Mouse (Mus musculus) ovary, adult 10 weeks (tissue): ENCODE results near the gene Slc22a3. TPM values are rescaled to one million over a fixed set of nuclear protein-coding genes. Genes with fewer than 3 reads are reported as not detected.

Experiments used
- polyA plus RNA-seq: library from polyadenylated mRNA; stranded (reverse); fragments of 350-450 nt; fragmentation: Illumina TruSeq; extraction: RNeasy Lipid Tissue Mini Kit (QIAGEN cat#74804); gene quantifications from one replicate; pipeline ENCODE4 v1.2.3, GENCODE M21; 2014

The Slc22a3 gene
- polyA plus RNA-seq: 14.3 TPM

DNA sequence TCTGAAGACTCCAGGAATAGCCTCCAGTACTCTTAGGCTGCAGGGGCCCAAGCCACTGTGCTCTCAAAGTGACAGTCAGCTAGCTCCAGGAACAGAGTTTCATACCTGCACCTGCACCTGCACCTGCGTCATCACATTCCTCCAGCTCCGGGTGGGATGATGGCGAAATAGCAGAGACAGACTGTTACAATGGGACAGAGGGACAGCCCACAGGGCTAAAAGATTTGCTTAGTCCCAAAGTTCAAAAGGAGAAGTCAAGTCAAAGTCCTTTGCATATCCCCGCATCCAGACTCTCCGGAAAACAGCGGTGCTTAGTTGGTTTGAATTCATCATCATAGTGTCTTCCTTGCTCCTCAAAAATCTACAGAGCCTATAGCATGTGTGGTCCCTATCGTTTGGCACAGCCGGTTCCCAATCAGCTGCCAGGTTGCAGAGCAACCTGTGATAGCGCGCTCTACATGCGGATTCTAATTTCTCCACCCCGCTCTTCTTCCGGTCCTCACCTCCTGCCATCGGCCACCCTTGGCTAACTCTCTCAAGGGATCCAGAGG lies at the start of gene Slc22a3:
Gene Slc22a3, minus strand, starts transcription at position 51 of the 551 bp plus-strand sequence.

DNA sequence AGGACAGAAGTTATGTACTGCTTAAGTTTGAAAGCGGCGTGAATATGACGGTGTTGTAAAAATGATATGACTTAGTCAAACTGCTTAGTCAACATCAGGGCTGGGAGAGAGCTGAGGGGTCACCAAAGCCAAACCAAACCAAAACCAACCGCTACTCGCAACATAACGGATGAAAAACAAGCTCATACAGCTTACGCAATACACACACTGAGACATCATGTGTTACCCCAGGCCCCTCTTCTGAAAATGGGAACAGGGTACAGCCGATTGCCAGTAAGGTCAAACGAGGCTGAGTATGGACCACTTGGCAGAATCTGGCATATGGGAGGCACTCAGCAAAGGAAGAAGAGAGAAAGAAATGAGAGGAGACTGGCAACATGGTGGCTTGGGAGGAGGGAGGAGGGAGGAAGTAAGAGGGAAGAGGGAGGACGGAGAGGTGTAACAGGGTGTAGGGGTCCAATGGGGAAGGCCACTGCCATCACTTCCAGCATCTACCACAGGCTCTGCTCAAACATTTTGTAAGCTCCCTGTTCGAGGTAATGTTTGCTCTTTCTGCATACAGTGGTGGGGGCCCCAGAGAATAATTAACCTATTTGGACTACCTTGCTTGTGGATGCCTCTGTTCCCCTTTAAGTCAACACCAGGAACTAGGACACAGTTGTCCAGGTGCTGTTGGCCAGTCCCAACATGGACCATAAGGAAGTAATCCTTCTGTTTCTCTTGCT lies 129.4 kb downstream of the Slc22a3 start, which contains the start of gene Plg:
Gene Plg, plus strand, starts transcription at position 628 of the 725 bp plus-strand sequence.

Other genes with a start within 250 kb of the Slc22a3 start
- 10.0 TPM for gene Map3k4, start 188.9 kb downstream of the Slc22a3 start, polyA plus RNA-seq
- gene Plg, start 129.1 kb downstream of the Slc22a3 start, polyA plus RNA-seq: not detected
- not detected for gene Slc22a2, start 76.4 kb upstream of the Slc22a3 start, polyA plus RNA-seq
- gene Slc22a1, start 168.1 kb upstream of the Slc22a3 start, polyA plus RNA-seq: 1.1 TPM